Mouse (Mus musculus): ENCODE results near the gene Atat1.
"Not testable (repeated sequence)": the region's sequence is repeated elsewhere in the genome, so short reads cannot be mapped to it uniquely, and the experiment has no call there.

The Atat1 gene

DNA sequence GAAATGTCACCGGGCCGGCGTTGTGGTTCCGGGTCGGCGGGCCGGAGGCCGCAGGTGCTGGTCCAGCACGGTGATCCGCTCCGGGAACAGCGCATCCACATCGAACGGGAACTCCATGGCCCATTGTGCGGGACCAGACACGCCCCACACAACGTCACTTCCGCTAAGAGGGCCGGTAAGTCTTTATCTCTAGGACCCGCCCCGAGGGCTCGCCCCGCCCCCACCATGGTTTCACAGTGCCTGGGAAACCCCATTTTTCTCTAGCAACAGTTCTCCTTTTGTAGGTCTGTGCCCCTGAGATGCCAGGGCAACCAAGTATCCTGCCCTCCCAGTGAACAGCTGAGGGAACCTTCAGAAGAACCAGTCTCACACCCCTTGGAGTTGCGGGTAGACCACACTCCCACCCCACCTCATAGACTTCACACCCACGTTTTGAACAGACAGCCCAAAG lies at the start of gene Atat1:
Atat1 (minus strand) TSS at position 157 of the 451 bp plus-strand sequence.
- in situ Hi-C loops (cut with MboI) = no loop called here

GRCm38 (mm10) chr17:35958533-35959223 lies 48.8 kb upstream of the Atat1 start:
- in situ Hi-C loops (cut with MboI) = no loop called here

DNA sequence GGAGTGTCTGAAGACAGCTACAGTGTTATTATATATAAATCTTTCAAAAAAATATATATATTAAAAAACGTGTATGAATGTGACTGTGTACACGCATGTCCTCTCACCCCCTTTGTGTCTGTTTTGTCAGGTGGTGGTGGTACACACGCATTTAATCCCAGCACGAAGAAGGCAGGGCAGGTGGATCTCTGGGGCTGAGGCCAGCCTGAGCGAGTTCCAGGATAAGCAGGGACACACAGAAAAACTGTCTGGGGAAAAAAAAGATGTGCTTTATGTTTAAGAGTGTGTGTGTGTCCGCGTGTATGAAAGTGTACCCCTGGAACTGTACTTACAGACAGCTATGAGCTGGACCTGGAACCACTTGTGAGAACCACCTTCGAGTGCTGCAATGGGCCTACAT lies 44.8 kb upstream of the Atat1 start:
- in situ Hi-C loops (cut with MboI) = no loop called here

DNA sequence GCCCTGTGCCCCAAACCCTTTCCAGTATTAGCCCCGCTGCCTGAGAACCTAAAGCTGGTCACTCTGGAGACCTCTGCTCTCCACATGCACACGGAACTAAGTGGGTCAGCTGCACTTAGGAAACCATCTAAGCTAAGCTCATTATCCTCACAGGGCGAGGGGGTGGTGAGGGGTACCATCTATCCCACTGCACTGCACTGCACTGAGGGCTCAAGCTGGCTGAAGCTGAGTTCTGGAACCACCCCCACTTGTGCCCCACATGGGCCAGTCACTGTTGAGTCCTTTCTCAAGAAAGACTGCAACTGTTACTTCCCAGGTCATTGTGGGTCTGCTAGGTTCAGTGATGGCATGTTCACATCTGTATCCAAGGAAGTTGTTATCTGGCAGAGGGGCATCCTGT lies 42.7 kb upstream of the Atat1 start:
- in situ Hi-C loops (cut with MboI) = not testable (repeated sequence)

GRCm38 (mm10) chr17:35950946-35951345 lies 41.1 kb upstream of the Atat1 start:
- in situ Hi-C loops (cut with MboI) = not testable (repeated sequence)

GRCm38 (mm10) chr17:35939941-35940340 lies 30.1 kb upstream of the Atat1 start:
- in situ Hi-C loops (cut with MboI) = no loop called here

DNA sequence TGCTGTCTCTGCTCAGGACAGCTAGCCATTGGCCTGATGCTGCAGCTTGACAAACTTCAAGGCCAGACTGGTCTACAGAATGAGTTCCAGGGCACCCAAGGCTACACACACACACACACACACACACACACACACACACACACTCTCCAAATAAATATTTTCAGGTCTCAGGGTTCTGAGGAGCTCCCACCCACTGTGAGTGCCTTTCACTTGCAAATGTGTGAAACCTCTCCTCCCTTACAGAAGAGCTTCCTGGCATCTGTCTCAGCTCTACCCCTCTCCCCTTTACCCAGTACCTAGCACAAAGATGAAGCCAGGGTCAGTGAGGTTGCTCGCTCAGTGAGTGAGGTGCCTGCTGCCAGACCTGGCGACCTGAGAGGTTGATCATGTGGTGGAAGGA lies 29.2 kb upstream of the Atat1 start:
- in situ Hi-C loops (cut with MboI) = no loop called here

DNA sequence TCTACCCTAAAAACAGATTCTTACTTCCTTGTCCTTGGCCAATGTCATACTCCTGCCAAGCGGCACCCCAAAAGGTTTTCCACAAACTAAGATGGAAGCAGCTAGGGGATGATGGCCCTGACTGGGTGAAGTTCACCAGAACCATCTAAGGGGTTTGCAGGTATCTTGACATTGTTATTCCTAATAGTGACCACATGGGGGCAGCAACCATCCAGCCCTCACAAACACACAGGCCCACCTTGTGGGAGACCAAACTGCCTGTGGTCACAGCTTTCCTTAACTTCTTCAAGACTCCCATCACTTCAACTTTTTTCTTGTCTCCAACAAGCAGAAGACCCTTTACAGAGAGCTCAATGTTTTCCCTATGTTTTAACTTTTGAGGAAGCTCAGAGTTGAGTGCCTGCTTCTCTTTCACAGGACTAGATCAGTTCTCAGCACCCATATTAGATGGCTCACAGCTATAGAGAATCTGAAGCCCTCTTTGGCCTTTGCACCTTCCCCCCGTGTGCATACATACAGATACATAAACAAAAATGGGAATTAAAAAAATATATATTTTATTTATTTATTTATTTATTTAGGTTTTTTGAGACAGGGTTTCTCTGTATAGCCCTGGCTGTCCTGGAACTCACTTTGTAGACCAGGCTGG lies 27.9 kb upstream of the Atat1 start:
- in situ Hi-C loops (cut with MboI) = no loop called here

DNA sequence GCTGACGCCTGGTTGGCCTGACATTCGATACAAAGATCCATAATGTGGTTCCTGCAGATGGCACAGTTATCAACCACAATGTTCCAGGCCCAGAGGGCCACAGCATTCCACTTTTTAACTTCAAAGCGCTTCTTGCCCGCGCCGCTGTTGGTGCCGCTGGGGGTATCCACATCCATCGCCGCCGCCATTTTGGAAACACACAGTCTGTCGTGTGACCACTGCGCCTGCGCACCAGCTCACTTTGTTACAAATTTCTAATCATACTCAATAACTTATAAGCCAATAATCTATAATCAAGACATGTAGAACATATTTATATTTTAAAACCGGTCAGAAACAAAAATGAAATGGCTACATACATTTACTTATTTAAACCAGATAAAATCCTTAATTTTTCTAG lies 25.9 kb upstream of the Atat1 start:
- in situ Hi-C loops (cut with MboI) = not testable (repeated sequence)

DNA sequence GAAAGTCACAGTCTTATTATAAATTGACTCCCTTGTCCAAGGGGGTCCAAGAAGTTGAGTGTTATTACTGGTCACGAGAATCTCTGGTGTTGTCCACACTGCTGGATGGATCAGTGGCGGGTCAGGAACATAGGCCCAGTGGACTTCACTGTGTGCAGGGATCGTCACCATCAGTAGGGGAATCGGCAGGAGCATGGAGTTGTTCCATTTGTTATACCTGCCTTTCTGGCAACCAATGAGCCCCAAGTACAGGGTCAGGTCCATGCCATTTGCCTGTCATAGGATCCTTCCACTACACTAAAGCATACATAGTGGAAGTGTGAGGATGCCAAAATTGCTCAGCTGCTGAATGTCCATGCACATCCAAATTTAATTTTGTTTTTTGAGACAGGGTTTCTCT lies 22.7 kb upstream of the Atat1 start:
- in situ Hi-C loops (cut with MboI) = no loop called here

DNA sequence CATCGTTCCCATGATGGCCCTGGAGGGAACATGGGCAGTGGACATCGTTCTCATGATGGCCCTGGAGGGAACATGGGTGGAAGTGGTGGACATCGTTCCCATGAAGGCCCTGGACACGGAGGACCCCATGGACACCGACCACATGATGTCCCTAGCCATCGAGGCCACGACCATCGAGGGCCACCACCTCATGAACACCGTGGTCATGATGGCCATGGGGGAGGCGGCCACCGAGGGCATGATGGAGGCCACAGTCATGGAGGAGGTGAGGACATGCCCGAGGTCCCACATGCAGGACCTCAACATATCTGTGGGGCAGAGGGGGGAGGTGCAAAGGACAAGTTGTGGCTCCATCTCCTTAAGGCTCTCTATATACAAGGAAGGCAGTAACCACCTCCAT lies 20.8 kb upstream of the Atat1 start:
- in situ Hi-C loops (cut with MboI) = no loop called here

- in situ Hi-C loops (cut with MboI) = no loop called here
These were observed 19.7 kb upstream of the Atat1 start for GRCm38 (mm10) chr17:35929534-35929933.

- in situ Hi-C loops (cut with MboI) = no loop called here
These were observed 17.6 kb upstream of the Atat1 start for GRCm38 (mm10) chr17:35927471-35927870.

DNA sequence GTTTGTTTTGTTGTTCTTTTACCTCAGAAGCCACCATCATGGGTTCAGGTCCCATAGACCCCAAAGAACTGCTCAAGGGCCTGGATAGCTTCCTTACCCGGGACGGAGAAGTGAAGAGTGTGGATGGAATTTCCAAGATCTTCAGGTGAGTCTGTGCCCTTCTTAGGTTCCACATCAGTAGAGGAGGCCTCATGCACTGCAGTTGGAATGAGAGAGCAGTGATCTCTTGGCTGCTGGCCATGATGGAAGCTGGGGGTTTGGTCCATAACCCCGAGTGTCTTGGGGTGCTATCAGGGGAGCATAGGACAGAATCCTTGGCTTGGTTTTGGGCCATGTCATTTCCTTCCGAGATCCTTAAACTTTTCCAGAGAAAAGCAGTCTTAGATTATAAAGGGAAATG lies 13.4 kb upstream of the Atat1 start:
- in situ Hi-C loops (cut with MboI) = no loop called here

GRCm38 (mm10) chr17:35922566-35922965 lies 12.7 kb upstream of the Atat1 start:
- in situ Hi-C loops (cut with MboI) = no loop called here

GRCm38 (mm10) chr17:35921710-35922109 lies 11.8 kb upstream of the Atat1 start:
- in situ Hi-C loops (cut with MboI) = no loop called here

DNA sequence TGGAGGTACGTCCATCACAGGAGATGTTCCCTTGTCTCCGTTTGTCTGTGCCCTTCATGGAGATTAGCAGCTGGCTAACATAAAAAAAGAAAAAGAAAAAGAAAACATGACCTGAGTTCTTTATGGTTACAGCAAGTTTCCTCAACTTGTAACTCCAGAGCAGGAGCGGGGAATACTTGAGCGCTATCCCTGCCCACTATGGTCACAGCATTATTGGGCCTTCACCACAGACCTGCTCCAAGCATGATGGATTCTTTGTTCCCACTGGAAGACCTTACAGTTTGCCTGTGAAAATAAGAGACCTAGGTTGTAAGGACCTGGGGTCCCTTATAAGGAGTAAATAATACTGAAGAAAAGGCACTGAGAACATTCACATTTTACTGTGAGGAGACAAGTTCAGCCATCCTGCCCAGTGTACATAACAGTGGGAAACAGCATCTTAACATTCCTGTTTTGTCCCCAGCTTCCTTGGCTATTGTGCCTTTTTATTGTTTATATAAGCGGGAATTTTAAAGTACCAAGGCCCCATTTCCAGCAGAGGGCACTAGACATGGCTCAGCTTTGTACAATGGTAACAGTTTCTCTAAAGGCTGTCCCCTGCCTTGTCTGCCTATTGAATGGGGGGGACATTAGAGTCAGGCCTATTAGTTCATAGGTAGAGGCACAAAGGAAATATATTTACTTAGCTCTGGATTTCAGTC lies 11.1 kb upstream of the Atat1 start:
- in situ Hi-C loops (cut with MboI) = no loop called here

DNA sequence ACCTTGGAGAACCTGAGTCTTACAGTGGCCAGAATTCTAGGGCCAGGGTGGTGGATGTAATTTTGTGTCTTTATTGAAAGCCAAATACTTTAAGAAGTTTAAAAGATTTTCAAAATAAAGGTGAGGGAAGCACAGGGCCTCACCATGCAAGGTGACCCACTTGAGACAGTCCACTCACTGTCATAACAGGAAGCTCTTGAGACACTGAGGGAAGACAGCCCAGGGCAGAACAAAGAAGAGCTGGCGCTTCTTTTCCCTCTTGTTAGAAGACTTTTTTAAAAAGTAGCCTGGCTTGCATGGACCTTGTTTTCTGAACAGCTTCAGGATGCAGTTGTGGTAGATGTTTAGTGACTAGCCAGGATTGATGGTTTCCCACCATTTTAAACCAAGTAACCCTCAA lies 10.5 kb upstream of the Atat1 start:
- in situ Hi-C loops (cut with MboI) = no loop called here

DNA sequence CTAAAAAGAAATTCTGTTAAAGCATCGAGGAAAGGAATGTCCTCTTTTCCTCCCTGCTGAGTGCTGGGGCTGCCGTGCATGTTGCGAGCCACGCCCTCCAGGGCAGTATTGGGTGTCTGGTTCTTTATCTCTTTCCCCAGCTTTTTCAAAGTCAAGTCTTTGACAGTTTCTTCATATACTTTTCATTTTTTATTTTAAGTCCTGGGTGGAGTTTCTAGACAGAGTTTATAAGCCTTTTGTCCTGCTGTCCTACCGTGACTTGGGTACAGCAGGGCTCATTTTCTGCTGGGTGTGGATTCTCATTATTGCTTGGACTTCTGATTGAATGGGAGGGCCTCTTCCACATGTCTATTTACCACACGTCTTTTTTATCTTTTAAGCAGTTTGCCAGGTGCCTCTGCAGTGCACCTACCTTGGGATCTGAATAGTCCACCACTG lies 10.0 kb upstream of the Atat1 start:
- in situ Hi-C loops (cut with MboI) = loop anchor here (5.0 kb wide), 1 partner anchor 83 kb away; the partner anchor contains the start of gene Tubb5

- in situ Hi-C loops (cut with MboI) = loop anchor here (5.0 kb wide), 1 partner anchor 82 kb away; the partner anchor contains the start of gene Tubb5
These were observed 9.3 kb upstream of the Atat1 start for GRCm38 (mm10) chr17:35919060-35919715.

GRCm38 (mm10) chr17:35918276-35919059 lies 8.6 kb upstream of the Atat1 start:
- in situ Hi-C loops (cut with MboI) = loop anchor here (5.0 kb wide), 1 partner anchor 81 kb away; the partner anchor contains the start of gene Tubb5
